Mouse (Mus musculus): Measurements from ENCODE around the gene Hsd11b2.

The Hsd11b2 gene

GRCm38 (mm10) chr8:105521061-105521460, 2.5 kb downstream of the Hsd11b2 start:
- in situ Hi-C loops (cut with MboI, MseI) = no loop called here

GRCm38 (mm10) chr8:105521995-105522769, 3.6 kb downstream of the Hsd11b2 start:
- in situ Hi-C loops (cut with MboI, MseI) = no loop called here

DNA sequence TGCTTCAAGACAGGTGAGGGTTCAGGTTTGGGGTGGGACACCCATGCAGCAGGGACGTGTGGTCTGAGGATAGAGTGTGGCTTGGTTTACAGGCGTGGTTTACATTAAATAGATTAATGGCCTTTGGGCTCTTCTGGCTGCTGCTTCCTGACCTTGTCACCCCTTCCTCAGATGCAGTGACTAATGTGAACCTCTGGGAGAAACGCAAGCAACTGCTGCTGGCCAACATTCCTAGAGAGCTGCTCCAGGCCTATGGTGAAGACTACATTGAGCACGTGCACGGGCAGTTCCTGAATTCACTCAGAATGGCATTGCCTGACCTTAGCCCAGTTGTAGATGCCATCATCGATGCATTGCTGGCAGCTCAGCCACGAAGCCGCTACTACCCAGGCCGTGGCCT, 4.3 kb downstream of the Hsd11b2 start:
- in situ Hi-C loops (cut with MboI, MseI) = no loop called here

- in situ Hi-C loops (cut with MboI, MseI) = no loop called here
Observed at GRCm38 (mm10) chr8:105527110-105527509, 8.6 kb downstream of the Hsd11b2 start.

DNA sequence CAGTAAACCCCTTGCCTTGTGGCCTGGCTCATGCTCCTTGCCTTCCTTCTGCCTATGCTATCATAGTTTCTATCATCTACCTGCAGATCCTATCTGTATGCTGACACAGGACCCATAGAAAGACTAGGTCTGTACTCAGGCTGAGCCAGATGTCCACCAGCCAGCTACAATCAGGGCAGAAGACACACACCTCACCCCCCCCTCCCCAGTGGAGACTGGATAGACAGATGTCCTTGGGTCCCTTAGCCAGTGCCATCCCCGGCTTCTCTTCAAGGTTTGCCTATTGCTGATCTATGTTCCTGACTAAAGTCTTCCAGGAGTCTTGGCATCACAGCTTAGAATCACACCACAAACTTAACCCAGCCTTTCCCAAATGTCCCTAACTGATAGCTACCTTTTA, 9.7 kb downstream of the Hsd11b2 start:
- in situ Hi-C loops (cut with MboI, MseI) = no loop called here

DNA sequence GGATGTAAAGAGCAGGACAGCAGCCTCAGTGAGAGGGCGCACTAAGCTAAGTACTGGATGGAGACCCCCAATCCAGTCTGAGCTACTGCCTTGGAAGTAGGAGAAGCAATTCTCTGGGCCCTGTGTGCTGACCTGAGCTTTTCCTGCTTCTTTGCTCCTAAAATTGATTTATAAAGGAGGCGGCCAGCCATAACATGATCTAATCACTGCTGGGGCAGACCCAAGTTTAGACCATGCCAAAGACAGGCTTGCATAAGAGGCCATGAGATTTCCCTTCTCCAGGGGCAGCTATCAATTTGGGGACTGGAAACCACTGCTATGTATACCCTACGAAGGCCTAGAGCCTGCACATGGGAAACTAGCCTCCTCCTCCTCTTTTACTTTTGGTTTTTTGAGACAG, 10.7 kb downstream of the Hsd11b2 start:
- in situ Hi-C loops (cut with MboI, MseI) = no loop called here

- in situ Hi-C loops (cut with MboI, MseI) = loop anchor here in 1 of 2 experiments (10.0 kb wide), 1 partner anchor 57 kb away; the partner anchor contains the start of gene Tppp3
Observed at GRCm38 (mm10) chr8:105531774-105532173, 13.2 kb downstream of the Hsd11b2 start.

DNA sequence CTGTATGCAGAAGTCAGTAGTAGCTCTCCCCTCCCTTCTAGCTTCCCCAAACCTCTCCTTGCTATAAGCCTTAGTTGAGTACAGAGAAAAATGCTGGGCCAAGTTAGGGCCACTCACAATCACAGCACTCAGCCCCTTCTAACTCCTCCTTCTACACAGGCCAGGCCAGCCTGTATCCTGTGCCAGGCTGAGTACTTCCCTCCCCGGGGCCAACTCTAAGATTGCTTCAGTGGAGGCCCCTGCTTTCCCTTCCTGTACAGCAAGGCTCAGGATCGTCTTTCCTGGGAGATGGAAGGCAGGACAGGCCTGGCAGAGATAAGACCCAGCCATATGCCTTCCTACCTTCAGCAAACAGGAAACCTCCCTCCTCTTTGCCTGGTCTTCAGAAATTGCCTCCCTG, 14.9 kb downstream of the Hsd11b2 start:
- in situ Hi-C loops (cut with MboI, MseI) = loop anchor here in 1 of 2 experiments (10.0 kb wide), 1 partner anchor 59 kb away; the partner anchor contains the start of gene Tppp3

- in situ Hi-C loops (cut with MboI, MseI) = loop anchor here in 1 of 2 experiments (10.0 kb wide), 1 partner anchor 59 kb away; the partner anchor contains the start of gene Tppp3
Observed at GRCm38 (mm10) chr8:105533892-105534329, 15.4 kb downstream of the Hsd11b2 start.

- in situ Hi-C loops (cut with MboI, MseI) = loop anchor here in 1 of 2 experiments (10.0 kb wide), 1 partner anchor 62 kb away; the partner anchor contains the start of gene Tppp3
Observed at GRCm38 (mm10) chr8:105536546-105536945, 18.0 kb downstream of the Hsd11b2 start.

DNA sequence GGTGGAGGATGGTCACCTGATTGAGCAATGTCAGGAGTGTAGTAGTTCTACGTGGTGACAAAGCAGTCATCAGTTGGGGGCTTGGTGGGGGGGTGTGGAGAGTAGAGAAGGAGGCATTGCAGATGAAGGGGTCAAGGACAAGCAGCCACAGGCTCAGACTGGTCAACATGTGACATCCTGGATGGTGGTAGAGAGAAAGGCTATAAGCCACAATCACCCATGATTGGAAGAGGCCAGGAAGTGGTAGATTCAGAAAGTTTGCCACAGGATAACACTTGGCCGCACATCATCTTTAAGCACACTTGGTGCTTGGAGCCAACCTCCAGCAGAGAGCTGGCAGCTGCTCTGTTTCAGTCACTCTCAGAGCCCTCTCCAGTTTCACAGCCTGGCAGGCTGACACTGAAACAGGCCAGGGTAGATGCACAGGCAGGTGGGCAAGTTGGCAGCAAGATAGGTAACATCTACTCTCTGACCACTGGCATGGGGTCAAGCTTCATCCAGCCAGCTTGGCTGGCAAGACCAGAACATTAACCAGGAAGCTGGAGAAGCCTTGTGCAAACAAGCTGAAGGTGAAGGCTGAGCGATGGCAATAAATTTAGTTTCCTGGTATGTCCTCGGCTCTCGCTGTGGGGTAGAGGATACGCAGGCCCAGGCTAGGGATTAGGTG, 18.6 kb downstream of the Hsd11b2 start:
- in situ Hi-C loops (cut with MboI, MseI) = loop anchor here in 1 of 2 experiments (10.0 kb wide), 1 partner anchor 62 kb away; the partner anchor contains the start of gene Tppp3

DNA sequence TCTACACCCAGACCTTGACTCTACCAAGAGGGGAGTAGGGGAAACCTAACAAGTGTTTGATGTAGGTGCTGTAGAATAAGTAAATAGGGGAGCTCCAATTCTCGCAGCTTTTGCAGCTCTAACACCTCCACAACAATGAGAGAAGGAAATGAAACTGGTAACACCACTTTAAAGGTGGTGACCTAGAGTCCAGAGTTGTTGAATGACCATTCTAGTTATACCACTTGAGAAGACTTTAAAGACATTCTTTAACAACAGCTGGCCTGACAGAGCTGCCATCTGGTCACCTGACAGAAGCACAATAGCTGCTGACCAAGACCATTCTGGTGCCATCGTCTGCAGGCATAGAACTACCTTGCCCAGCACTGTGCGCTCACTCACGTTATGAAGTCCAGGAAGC, 20.4 kb downstream of the Hsd11b2 start:
- in situ Hi-C loops (cut with MboI, MseI) = loop anchor here in 1 of 2 experiments (10.0 kb wide), 1 partner anchor 64 kb away; the partner anchor contains the start of gene Tppp3

DNA sequence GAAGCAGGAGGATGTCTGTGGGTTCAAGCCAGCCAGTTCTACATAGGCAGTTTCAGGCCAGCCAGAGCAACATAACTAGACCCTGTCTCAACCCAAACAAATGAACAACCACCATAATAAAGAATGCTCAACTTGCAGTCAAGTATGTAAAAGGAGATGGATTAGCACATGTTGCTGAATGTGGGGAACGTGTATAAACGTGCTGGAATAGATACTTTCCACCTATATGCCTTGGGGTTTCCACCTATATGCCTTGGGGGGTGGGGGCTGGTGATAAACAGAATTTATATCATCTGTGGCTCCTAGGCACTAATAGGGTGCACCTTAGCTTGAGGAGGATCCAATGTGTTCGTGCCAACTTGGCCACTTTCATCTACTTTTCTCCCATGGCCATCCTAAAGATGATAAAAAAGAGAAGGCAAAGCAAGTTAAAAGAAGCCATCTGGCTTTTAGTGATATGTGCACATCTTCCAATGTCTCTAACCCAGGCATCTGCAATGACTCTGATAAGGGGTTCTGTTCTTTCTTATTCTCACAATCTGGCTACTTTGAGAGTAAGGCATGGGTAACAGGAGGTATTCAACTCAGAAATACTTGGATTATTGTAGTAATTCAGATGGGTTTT, 23.6 kb downstream of the Hsd11b2 start:
- in situ Hi-C loops (cut with MboI, MseI) = no loop called here

DNA sequence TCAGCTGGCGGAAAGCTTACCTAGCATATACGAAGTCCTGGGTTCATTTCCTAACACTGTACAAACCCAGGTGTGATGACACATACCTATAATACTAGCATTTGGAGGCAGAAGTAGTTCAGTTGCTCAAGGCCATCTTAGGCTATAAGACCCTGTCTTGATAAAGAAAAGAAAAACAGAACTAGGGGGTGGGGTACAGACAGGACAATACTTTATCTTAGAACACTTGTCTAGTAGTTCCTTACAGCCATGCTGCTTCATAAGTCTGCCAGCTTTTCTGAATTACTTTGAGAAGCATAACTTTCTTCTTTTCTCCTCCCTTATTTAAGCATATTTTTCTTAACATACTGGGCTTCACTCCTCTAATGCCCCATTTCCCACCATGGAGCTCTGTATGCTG, 24.3 kb downstream of the Hsd11b2 start:
- in situ Hi-C loops (cut with MboI, MseI) = no loop called here

DNA sequence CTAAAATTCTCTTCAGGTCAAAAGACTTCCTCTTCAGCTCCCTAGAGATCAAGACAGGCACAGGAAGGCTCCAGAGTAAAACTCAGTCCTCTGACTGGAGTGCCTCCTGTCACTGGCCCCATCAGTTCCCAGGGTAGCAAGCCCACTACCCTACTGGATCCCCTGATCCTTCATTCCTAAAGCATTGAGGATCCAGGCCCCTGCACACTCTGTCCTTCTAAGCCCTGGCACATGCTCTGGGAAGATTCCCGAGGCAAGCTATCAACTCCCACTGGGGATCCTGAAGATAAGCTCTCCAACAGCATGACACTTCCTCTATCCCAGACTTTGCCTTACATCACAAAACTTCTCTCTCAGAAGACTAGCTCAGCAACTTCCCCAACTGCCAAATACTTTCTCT, 25.1 kb downstream of the Hsd11b2 start:
- in situ Hi-C loops (cut with MboI, MseI) = no loop called here

DNA sequence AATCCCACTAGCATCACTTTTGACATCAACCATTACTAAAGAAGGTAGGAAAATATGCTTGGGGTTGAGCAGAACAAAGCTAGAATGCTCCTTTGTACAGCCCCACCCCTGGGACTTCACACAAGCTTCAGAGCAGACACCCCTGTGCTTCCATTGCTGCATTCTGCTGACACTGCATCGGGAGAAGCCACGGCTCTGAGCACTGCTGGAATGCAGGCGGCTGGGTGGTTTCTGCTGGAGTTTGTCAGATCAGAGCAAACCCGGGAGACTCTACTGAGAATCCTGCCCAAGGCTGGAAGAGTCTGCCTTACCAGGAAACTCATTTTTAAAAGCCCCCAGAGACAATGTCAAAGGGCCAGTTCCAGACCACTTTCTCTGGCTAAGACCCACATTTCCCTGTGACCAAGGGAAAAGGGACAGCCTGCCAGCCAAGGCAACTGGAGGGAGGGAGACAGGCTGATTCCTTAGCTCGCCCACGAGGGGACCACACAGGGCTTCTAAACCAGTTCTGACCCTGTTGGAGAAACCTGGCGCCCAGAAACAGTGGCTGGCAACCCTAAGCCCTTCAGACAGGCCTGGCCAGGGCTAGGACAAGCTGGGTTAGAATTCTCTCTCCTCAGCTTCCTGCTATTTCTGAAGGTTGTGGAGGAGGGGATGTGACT, 26.1 kb downstream of the Hsd11b2 start:
- in situ Hi-C loops (cut with MboI, MseI) = no loop called here

DNA sequence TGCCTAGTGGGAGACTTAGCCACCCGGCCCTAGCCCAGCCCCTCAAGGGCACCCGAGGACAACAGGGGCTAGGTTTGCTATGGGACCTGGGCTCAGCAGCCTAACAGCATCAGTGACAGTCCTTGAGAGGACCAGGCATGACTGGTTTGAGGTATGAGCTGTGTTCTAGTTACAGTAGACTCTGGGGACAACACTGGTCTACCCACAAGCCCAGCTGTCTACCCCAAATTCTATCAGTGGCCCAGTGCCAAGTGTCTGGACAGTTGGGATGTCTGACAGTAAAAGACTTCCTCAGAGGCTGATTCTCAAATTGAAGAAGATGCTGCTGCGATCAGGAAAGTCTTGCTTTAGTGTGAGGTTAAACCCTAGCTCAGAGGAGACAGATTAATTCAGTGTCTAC, 26.7 kb downstream of the Hsd11b2 start:
- in situ Hi-C loops (cut with MboI, MseI) = no loop called here

DNA sequence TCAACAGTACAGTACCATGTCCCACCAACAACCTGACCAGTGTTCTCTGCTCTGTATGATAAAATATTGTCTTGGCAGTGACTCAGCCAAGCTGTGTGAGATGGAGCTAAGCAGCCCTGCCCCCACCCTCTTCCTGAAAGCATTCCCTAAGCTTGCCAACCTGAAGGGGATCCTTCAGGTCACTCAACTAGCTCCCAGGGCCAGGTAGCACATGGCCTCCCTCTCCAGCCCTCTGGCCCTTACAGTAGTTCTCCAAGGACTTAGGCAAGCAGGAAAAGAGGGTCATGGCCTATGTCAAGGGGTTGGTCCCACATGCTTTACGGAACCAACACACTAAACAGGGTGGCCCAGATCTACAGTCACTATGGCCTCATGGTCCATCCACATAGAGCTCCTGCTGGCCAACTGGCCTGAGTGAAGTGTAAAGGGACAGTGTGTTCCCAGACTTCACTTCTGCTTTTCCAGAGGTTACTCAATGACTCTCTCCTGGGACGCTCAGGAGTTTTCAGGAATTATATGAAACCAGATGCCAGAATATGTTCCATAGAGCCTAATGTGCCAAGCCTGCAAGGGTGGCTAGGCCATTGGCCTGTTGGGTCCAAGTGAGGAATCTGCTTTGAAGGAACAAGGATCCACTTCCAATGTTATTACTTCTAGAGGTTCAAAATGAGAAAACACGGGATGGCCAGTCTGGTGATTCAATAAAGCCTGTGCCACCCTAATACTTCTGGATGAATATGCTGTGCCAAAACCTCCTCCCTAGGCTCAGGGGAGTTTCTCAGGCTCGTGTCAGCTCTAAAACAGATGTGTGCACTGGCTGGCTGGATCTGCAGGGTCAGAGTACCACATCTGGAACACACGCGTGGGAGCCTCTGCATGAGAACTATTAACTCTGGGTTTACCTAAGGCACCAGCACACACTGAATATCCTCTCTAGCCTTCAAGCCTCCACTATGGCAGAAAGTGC, 28.1 kb downstream of the Hsd11b2 start:
- in situ Hi-C loops (cut with MboI, MseI) = no loop called here

GRCm38 (mm10) chr8:105549506-105549905, 31.0 kb downstream of the Hsd11b2 start:
- in situ Hi-C loops (cut with MboI, MseI) = no loop called here

DNA sequence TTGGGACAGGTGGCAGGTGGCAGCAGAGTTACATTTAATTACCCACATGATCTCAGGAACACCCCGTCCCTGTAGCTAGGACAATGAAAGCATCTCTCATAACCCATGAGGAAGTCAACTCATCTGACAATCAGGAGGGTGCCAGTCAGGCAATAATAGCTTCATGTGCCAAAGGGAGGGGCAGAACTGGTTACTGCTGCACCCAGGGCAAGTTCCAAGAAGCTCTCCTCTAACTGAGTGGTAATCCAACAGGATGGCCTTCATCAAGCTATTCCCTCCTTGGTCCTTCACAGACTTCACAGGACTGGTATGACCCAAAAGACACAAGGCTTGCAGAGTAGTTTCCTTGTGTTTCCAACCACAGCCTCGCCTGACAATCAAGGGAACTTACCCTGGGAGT, 31.5 kb downstream of the Hsd11b2 start:
- in situ Hi-C loops (cut with MboI, MseI) = no loop called here
